ENCODE assay signal across 10 mouse cellular contexts in genomic region chr10:61272631-61273030, GRCm38 (mm10). TPM values are rescaled to one million over a fixed set of nuclear protein-coding genes. Genes with fewer than 3 reads are reported as not detected.
DNase-seq lines count a peak whose midpoint lies in the region; ATAC-seq and TF ChIP-seq lines count a peak whose summit lies in the region.
"Had no signal": no experiment of that assay in that cellular context is flagged by ENCODE, and none has a peak within 500 bp of the region (broad histone marks: within the 10 kb centered on the region; RNA-seq: fewer than 3 reads in every experiment).

No protein-coding gene starts in this region.

- peak overlapping the region; percentile 96 for H3K4me2 ChIP-seq in heart, embryonic 14.5 days (ENCODE audit: low read length)
- peak overlapping the region; percentile 99 for H3K4me2 ChIP-seq in hindbrain, embryonic 12.5 days (replicated peaks)
- H3K4me2 ChIP-seq in midbrain, embryonic 12.5 days (replicated peaks), result peak overlapping the region; percentile 95

- peak overlapping the region; percentile 57 for H3K4me3 ChIP-seq in heart, embryonic 14.5 days (ENCODE audit: control insufficient read depth in 1 of 2, insufficient read depth in 1 of 2, low read depth in 1 of 2, low read length in 2 of 2)
- H3K4me3 ChIP-seq in ES-E14 (ENCODE audit: insufficient read depth in 1 of 2, low read depth in 1 of 2, low read length in 2 of 2, poor library complexity in 1 of 2, severe bottlenecking in 1 of 2), result peak overlapping the region; percentile 77 to 87
- H3K4me3 ChIP-seq in hindbrain, embryonic 12.5 days, result peak overlapping the region; percentile 54
- H3K4me3 ChIP-seq in midbrain, embryonic 12.5 days, result peak overlapping the region; percentile 57

- ATAC-seq in heart, embryonic 14.5 days (ENCODE audit: insufficient number of reproducible peaks, insufficient read depth, low FRiP score, low read depth), result no peak
- no peak for ATAC-seq in hindbrain, embryonic 12.5 days (ENCODE audit: low FRiP score)
- ATAC-seq in midbrain, embryonic 12.5 days (ENCODE audit: low FRiP score, low read depth), result no peak

- no peaks in the 10 kb centered on the region for H3K9me3 ChIP-seq in heart, embryonic 14.5 days (ENCODE audit: control insufficient read depth, low read length)
- no peaks in the 10 kb centered on the region for H3K9me3 ChIP-seq in ES-E14 (ENCODE audit: control insufficient read depth, insufficient read depth, low read depth, low read length)
- no peaks in the 10 kb centered on the region for H3K9me3 ChIP-seq in hindbrain, embryonic 12.5 days (replicated peaks)
- no peaks in the 10 kb centered on the region for H3K9me3 ChIP-seq in midbrain, embryonic 12.5 days

- H3K9ac ChIP-seq in heart, embryonic 14.5 days (ENCODE audit: low read length), result peak overlapping the region; percentile 78
- H3K9ac ChIP-seq in ES-E14 (ENCODE audit: insufficient read depth, low read depth, low read length, poor library complexity, severe bottlenecking), result peak overlapping the region; percentile 89
- peak overlapping the region; percentile 69 for H3K9ac ChIP-seq in hindbrain, embryonic 12.5 days
- H3K9ac ChIP-seq in midbrain, embryonic 12.5 days (replicated peaks), result peak overlapping the region; percentile 59

- in situ Hi-C loops in ES-E14 (cut with MboI; ENCODE audit: low sequenced_read_pairs in 2 of 2, unreplicated experiment in 2 of 2), result no loop called here

- DNase-seq in heart, adult 9 months (ENCODE audit: low spot score in 2 of 2), result no peak
- DNase-seq in ES-E14 (ENCODE audit: low read depth, low spot score), result no peak
- DNase-seq in left cerebral cortex, adult 8-10 months (ENCODE audit: low spot score in 2 of 2), result no peak
- no peak for DNase-seq in adrenal gland, adult 8-10 months
- no peak for DNase-seq in cerebellum, adult 8-10 months

- H3K36me3 ChIP-seq in heart, embryonic 14.5 days (ENCODE audit: control insufficient read depth, insufficient read depth, low read length), result no peaks in the 10 kb centered on the region
- H3K36me3 ChIP-seq in ES-E14 (ENCODE audit: control insufficient read depth, insufficient read depth, low read length, poor library complexity, severe bottlenecking), result peaks cover 2% of the 10 kb centered on the region; the same call in 1 of the 2 replicates
- H3K36me3 ChIP-seq in hindbrain, embryonic 12.5 days, result no peaks in the 10 kb centered on the region
- no peaks in the 10 kb centered on the region for H3K36me3 ChIP-seq in midbrain, embryonic 12.5 days

- WGBS in heart, embryonic 14.5 days, result 55% methylated on average over 5 of the region's 5 CpGs
- WGBS in hindbrain, embryonic 12.5 days, result 42% methylated on average over 5 of the region's 5 CpGs
- WGBS in midbrain, embryonic 12.5 days, result 43% methylated on average over 5 of the region's 5 CpGs

- peak overlapping the region in 1 of 2 experiments; percentile 24; a peak in 1 of 4 replicates for H3K27ac ChIP-seq in heart, embryonic 14.5 days (replicated peaks in 1 of 2; ENCODE audit: control insufficient read depth in 1 of 2, insufficient read depth in 1 of 2, low read depth in 2 of 2, low read length in 2 of 2)
- no peak overlapping the region for H3K27ac ChIP-seq in ES-E14 (ENCODE audit: insufficient read depth, low read depth, low read length, poor library complexity, severe bottlenecking)
- H3K27ac ChIP-seq in hindbrain, embryonic 12.5 days, result no peak overlapping the region
- no peak overlapping the region for H3K27ac ChIP-seq in midbrain, embryonic 12.5 days (replicated peaks)

- no peaks in the 10 kb centered on the region for H3K27me3 ChIP-seq in heart, embryonic 14.5 days (ENCODE audit: control insufficient read depth, insufficient read depth, low read length)
- H3K27me3 ChIP-seq in hindbrain, embryonic 12.5 days, result peaks cover 36% of the 10 kb centered on the region
- H3K27me3 ChIP-seq in midbrain, embryonic 12.5 days, result peaks cover 54% of the 10 kb centered on the region

- peaks cover 18 to 21% of the 10 kb centered on the region in 2 experiments for H3K4me1 ChIP-seq in heart, embryonic 14.5 days (ENCODE audit: control insufficient read depth in 2 of 2, insufficient read depth in 2 of 2, low read length in 2 of 2)
- H3K4me1 ChIP-seq in ES-E14 (ENCODE audit: control insufficient read depth in 2 of 2, insufficient read depth in 2 of 2, low read length in 2 of 2, poor library complexity in 1 of 2), result peaks cover 5 to 11% of the 10 kb centered on the region in 2 experiments; a peak in 3 of 4 replicates
- H3K4me1 ChIP-seq in hindbrain, embryonic 12.5 days, result peaks cover 13% of the 10 kb centered on the region; the same call in 1 of the 2 replicates
- H3K4me1 ChIP-seq in midbrain, embryonic 12.5 days, result 0 out of 2 replicates have a peak, but pooled peaks cover 9% of the 10 kb centered on the region

TF ChIP-seq in ES-E14, 5 proteins besides CTCF, POLR2A, EP300 and RAD21:
- no peak for TF ChIP-seq MAFK (IDR thresholded peaks at IDR 0.05; ENCODE audit: insufficient read depth, low read depth, low read length)
- no peak for TF ChIP-seq ZC3H11A (IDR thresholded peaks at IDR 0.05; ENCODE audit: borderline replicate concordance, low read depth, low read length)
TF ChIP-seq in ES-E14: peak in this region for 0.

RNA-seq across cellular contexts. Expression of gene Adamts14, which starts 0.6 kb away (rescaled TPM):
- 0.97 and 1.1 TPM in 2 replicates for polyA plus RNA-seq in heart, embryonic 14.5 days (2014; fragmentation: Nextera tagmentation; extraction: Ambion mirVana)
- 7.4 and 22.9 TPM in 2 replicates for total RNA-seq in ES-E14 (2012; rRNA removed)
- 0.72 and 0.85 TPM in 2 replicates for polyA plus RNA-seq in hindbrain, embryonic 12.5 days (2016; fragmentation: Nextera tagmentation; extraction: Ambion mirVana)
- polyA plus RNA-seq in midbrain, embryonic 12.5 days (2016; fragmentation: Nextera tagmentation; extraction: Ambion mirVana), result 0.48 and 0.55 TPM in 2 replicates
- total RNA-seq in left cerebral cortex, adult 8-10 months (2022), result under 1 TPM; 0.09 to 0.27 (median 0.18) TPM
- 1 to 10 TPM; 1.7 to 3.9 (median 1.9) TPM for total RNA-seq in adrenal gland, adult 8-10 months (2022)

RNA-seq across cellular contexts. Expression of gene Prf1, which starts 25.0 kb away (rescaled TPM):
- polyA plus RNA-seq in heart, embryonic 14.5 days (2014; fragmentation: Nextera tagmentation; extraction: Ambion mirVana), result 0.11 TPM in 1 of 2 replicates, not detected in the other
- not detected in 2 replicates for total RNA-seq in ES-E14 (2012; rRNA removed)
- not detected in 2 replicates for polyA plus RNA-seq in hindbrain, embryonic 12.5 days (2016; fragmentation: Nextera tagmentation; extraction: Ambion mirVana)
- not detected in 2 replicates for polyA plus RNA-seq in midbrain, embryonic 12.5 days (2016; fragmentation: Nextera tagmentation; extraction: Ambion mirVana)
- total RNA-seq in left cerebral cortex, adult 8-10 months (2022), result not detected
- total RNA-seq in adrenal gland, adult 8-10 months (2022), result under 1 TPM; 0.21 to 0.61 (median 0.31) TPM
- total RNA-seq: common myeloid progenitor, adult 5-6 weeks; layer of hippocampus, adult 18-20 months had no signal
